Mouse (Mus musculus): Measurements from ENCODE around the gene Teddm1b. TPM values are rescaled to one million over a fixed set of nuclear protein-coding genes. Genes with fewer than 3 reads are reported as not detected.

Gene Teddm1b
- polyA plus RNA-seq, 2 experiments: 0.22 TPM; not detected in 1

GRCm38 (mm10) chr1:153900860-153901730 is 26.9 kb downstream of the Teddm1b start:
- H3K9ac ChIP-seq (ENCODE audit: low read depth, low read length, severe bottlenecking): peak overlapping the region; percentile 85
- under 1% methylated on average over 25 of the region's 25 CpGs for WGBS
- DNase-seq (ENCODE audit: low spot score) (peak; percentile 23), ATAC-seq (ENCODE audit: low FRiP score, low read depth) (no peak)
- H3K36me3 ChIP-seq (ENCODE audit: control insufficient read depth, insufficient read depth, low read length): peaks cover 34% of the 10 kb centered on the region
- H3K9me3 ChIP-seq (ENCODE audit: control insufficient read depth, low read length): no peaks in the 10 kb centered on the region
- TF ChIP-seq POLR2A (IDR thresholded peaks at IDR 0.05; ENCODE audit: borderline replicate concordance, extremely low read depth, insufficient read depth, insufficient read length): no peak
- peak overlapping the region; percentile 60 for H3K4me2 ChIP-seq (replicated peaks; ENCODE audit: low read depth, low read length, severe bottlenecking)
- no peaks in the 10 kb centered on the region for H3K27me3 ChIP-seq (ENCODE audit: control insufficient read depth, insufficient read depth, low read length)
- no peaks in the 10 kb centered on the region for H3K4me1 ChIP-seq (ENCODE audit: control insufficient read depth, insufficient read depth, low read length)
- peak overlapping the region; percentile 81 for H3K4me3 ChIP-seq (replicated peaks; ENCODE audit: low read length)
- H3K27ac ChIP-seq (replicated peaks; ENCODE audit: low read depth, low read length): peak overlapping the region; percentile 90

GRCm38 (mm10) chr1:153903006-153903405 is 28.9 kb downstream of the Teddm1b start:
- no peaks in the 10 kb centered on the region for H3K4me1 ChIP-seq (ENCODE audit: control insufficient read depth, insufficient read depth, low read length)
- no peak for TF ChIP-seq POLR2A (IDR thresholded peaks at IDR 0.05; ENCODE audit: borderline replicate concordance, extremely low read depth, insufficient read depth, insufficient read length)
- no peak overlapping the region for H3K4me2 ChIP-seq (replicated peaks; ENCODE audit: low read depth, low read length, severe bottlenecking)
- DNase-seq (ENCODE audit: low spot score) (no peak), ATAC-seq (ENCODE audit: low FRiP score, low read depth) (no peak)
- no peaks in the 10 kb centered on the region for H3K27me3 ChIP-seq (ENCODE audit: control insufficient read depth, insufficient read depth, low read length)
- H3K9me3 ChIP-seq (ENCODE audit: control insufficient read depth, low read length): no peaks in the 10 kb centered on the region
- no peak overlapping the region for H3K27ac ChIP-seq (replicated peaks; ENCODE audit: low read depth, low read length)
- H3K4me3 ChIP-seq (replicated peaks; ENCODE audit: low read length): no peak overlapping the region
- 88% methylated on average over 13 of the region's 13 CpGs for WGBS
- H3K9ac ChIP-seq (ENCODE audit: low read depth, low read length, severe bottlenecking): no peak overlapping the region
- peaks cover 53% of the 10 kb centered on the region for H3K36me3 ChIP-seq (ENCODE audit: control insufficient read depth, insufficient read depth, low read length)

GRCm38 (mm10) chr1:153904236-153904635 is 30.1 kb downstream of the Teddm1b start:
- no peak overlapping the region for H3K4me3 ChIP-seq (replicated peaks; ENCODE audit: low read length)
- DNase-seq (ENCODE audit: low spot score) (no peak), ATAC-seq (ENCODE audit: low FRiP score, low read depth) (no peak)
- H3K36me3 ChIP-seq (ENCODE audit: control insufficient read depth, insufficient read depth, low read length): peaks cover 66% of the 10 kb centered on the region
- H3K4me1 ChIP-seq (ENCODE audit: control insufficient read depth, insufficient read depth, low read length): no peaks in the 10 kb centered on the region
- WGBS: 91% methylated on average over 14 of the region's 14 CpGs
- no peak overlapping the region for H3K4me2 ChIP-seq (replicated peaks; ENCODE audit: low read depth, low read length, severe bottlenecking)
- no peaks in the 10 kb centered on the region for H3K9me3 ChIP-seq (ENCODE audit: control insufficient read depth, low read length)
- no peak overlapping the region for H3K9ac ChIP-seq (ENCODE audit: low read depth, low read length, severe bottlenecking)
- H3K27me3 ChIP-seq (ENCODE audit: control insufficient read depth, insufficient read depth, low read length): no peaks in the 10 kb centered on the region
- no peak for TF ChIP-seq POLR2A (IDR thresholded peaks at IDR 0.05; ENCODE audit: borderline replicate concordance, extremely low read depth, insufficient read depth, insufficient read length)
- H3K27ac ChIP-seq (replicated peaks; ENCODE audit: low read depth, low read length): no peak overlapping the region

- ATAC-seq (ENCODE audit: low FRiP score, low read depth) (no peak), DNase-seq (ENCODE audit: low spot score) (no peak)
- 94% methylated on average over 3 of the region's 3 CpGs for WGBS
- Histone ChIP-seq H3K27me3 (ENCODE audit: control insufficient read depth, insufficient read depth, low read length) (no peaks in the 10 kb centered on the region), H3K36me3 (ENCODE audit: control insufficient read depth, insufficient read depth, low read length) (peaks cover 80% of the 10 kb centered on the region), H3K4me2 (replicated peaks; ENCODE audit: low read depth, low read length, severe bottlenecking) (no peak overlapping the region), H3K27ac (replicated peaks; ENCODE audit: low read depth, low read length) (no peak overlapping the region), H3K4me1 (ENCODE audit: control insufficient read depth, insufficient read depth, low read length) (no peaks in the 10 kb centered on the region), H3K9me3 (ENCODE audit: control insufficient read depth, low read length) (no peaks in the 10 kb centered on the region), H3K4me3 (replicated peaks; ENCODE audit: low read length) (no peak overlapping the region), H3K9ac (ENCODE audit: low read depth, low read length, severe bottlenecking) (no peak overlapping the region)
- TF ChIP-seq POLR2A (IDR thresholded peaks at IDR 0.05; ENCODE audit: borderline replicate concordance, extremely low read depth, insufficient read depth, insufficient read length): no peak
Measured at GRCm38 (mm10) chr1:153905884-153906283, 31.7 kb downstream of the Teddm1b start.

GRCm38 (mm10) chr1:153908208-153908607 is 34.1 kb downstream of the Teddm1b start:
- no peak for ATAC-seq (ENCODE audit: low FRiP score, low read depth)
- no peaks in the 10 kb centered on the region for H3K4me1 ChIP-seq (ENCODE audit: control insufficient read depth, insufficient read depth, low read length)
- WGBS: 95% methylated on average over 6 of the region's 6 CpGs
- H3K36me3 ChIP-seq (ENCODE audit: control insufficient read depth, insufficient read depth, low read length): peaks cover 75% of the 10 kb centered on the region
- no peak overlapping the region for H3K27ac ChIP-seq (replicated peaks; ENCODE audit: low read depth, low read length)
- DNase-seq (ENCODE audit: low spot score): no peak
- H3K9ac ChIP-seq (ENCODE audit: low read depth, low read length, severe bottlenecking): no peak overlapping the region
- no peak for TF ChIP-seq POLR2A (IDR thresholded peaks at IDR 0.05; ENCODE audit: borderline replicate concordance, extremely low read depth, insufficient read depth, insufficient read length)
- no peaks in the 10 kb centered on the region for H3K27me3 ChIP-seq (ENCODE audit: control insufficient read depth, insufficient read depth, low read length)
- H3K9me3 ChIP-seq (ENCODE audit: control insufficient read depth, low read length): no peaks in the 10 kb centered on the region
- no peak overlapping the region for H3K4me2 ChIP-seq (replicated peaks; ENCODE audit: low read depth, low read length, severe bottlenecking)
- H3K4me3 ChIP-seq (replicated peaks; ENCODE audit: low read length): no peak overlapping the region

Measured in limb, embryonic 14.5 days (tissue).